Mouse (Mus musculus) heart, embryonic 11.5 days (tissue): ENCODE data around the gene Il22ra1. TPM values are rescaled to one million over a fixed set of nuclear protein-coding genes. Genes with fewer than 3 reads are reported as not detected.

Source experiments
- ATAC-seq: fragments of 200-750 bp; cut with Nextera tagmentation; replicated peaks from 2 replicates; pipeline ENCODE4 v1.8.0; 2017; ENCODE audit warnings: moderate library complexity; ENCODE audit not compliant: insufficient number of reproducible peaks, low FRiP score, low TSS enrichment
- H3K27ac ChIP-seq: fragments of 300-500 bp; sonication (generic); 2 replicates; pipeline ENCODE4 v1.5.1; 2014; ENCODE audit warnings: mild to moderate bottlenecking, low read depth, low read length
- H3K27me3 ChIP-seq: fragments of 300-500 bp; sonication (generic); 2 replicates; pipeline ENCODE4 v1.6.1; 2014; ENCODE audit warnings: mild to moderate bottlenecking, low read length, mixed read lengths; ENCODE audit not compliant: control insufficient read depth, insufficient read depth
- H3K36me3 ChIP-seq: fragments of 300-500 bp; sonication (generic); 2 replicates; pipeline ENCODE4 v1.6.1; 2014; ENCODE audit warnings: mild to moderate bottlenecking, low read length, moderate library complexity, mixed read lengths; ENCODE audit not compliant: control insufficient read depth, insufficient read depth
- H3K4me1 ChIP-seq: fragments of 300-500 bp; sonication (generic); 2 replicates; pipeline ENCODE4 v1.6.1; 2014; ENCODE audit warnings: low read length; ENCODE audit not compliant: control insufficient read depth, insufficient read depth
- H3K4me2 ChIP-seq: fragments of 300-500 bp; sonication (generic); 2 replicates; pipeline ENCODE4 v1.6.1; 2014; ENCODE audit warnings: mild to moderate bottlenecking, moderate library complexity
- H3K4me3 ChIP-seq: fragments of 300-500 bp; sonication (generic); 2 replicates; pipeline ENCODE4 v1.5.1; 2014; ENCODE audit warnings: low read depth, low read length
- H3K9ac ChIP-seq: fragments of 300-500 bp; sonication (generic); 2 replicates; pipeline ENCODE4 v1.6.1; 2014; ENCODE audit warnings: mild to moderate bottlenecking, low read depth, low read length, moderate library complexity
- H3K9me3 ChIP-seq: fragments of 300-500 bp; sonication (generic); replicated peaks from 2 replicates; pipeline ENCODE4 v1.6.1; 2016; ENCODE audit warnings: low read length; ENCODE audit not compliant: control insufficient read depth
- WGBS: fragments of 180-500 bp; shearing (Covaris S2); extraction: QIAGEN DNeasy Blood & Tissue Kit; methylation state at CpG from one replicate; pipeline ENCODE4 v1.1.7; 2014; ENCODE audit not compliant: insufficient replicate concordance; 5-methylcytosine and 5-hydroxymethylcytosine counted together
- polyA plus RNA-seq: library from polyadenylated mRNA; unstranded; fragments of >200 nt; fragmentation: Nextera tagmentation; extraction: Ambion mirVana; gene quantifications from 2 replicates; pipeline ENCODE4 v1.2.1, GENCODE M21; 2014

Gene Il22ra1
- polyA plus RNA-seq, 1 experiment from 2014 or later: not detected

DNA sequence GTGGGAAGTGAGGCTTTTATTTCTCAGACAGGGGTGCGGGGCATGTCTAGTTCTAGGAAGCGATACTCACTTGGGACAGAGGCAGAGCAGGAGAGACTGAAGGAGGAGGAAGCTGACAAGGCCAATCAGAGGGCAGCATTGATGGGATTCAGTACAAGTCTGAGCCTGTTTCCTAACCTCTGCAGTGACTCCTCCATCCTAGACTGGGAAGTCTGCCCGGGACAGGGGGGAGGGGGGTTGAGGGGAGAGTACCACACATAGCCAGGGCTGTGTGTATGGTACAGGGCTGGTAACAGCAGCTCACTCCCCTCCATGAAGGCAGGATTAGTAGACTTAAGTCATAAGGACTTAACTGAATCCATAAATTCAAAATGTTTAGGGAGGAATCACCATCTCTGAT, 52.3 kb downstream of the Il22ra1 start:
- Histone ChIP-seq H3K4me1 (no peaks in the 10 kb centered on the region; the same call in 1 of the 2 replicates), H3K9me3 (no peaks in the 10 kb centered on the region), H3K4me2 (no peak overlapping the region), H3K4me3 (no peak overlapping the region), H3K27ac (no peak overlapping the region), H3K36me3 (no peaks in the 10 kb centered on the region), H3K27me3 (peaks cover 3% of the 10 kb centered on the region; the same call in 1 of the 2 replicates), H3K9ac (no peak overlapping the region)
- ATAC-seq: no peak; the same call in 1 of the 2 replicates
- WGBS: 69% methylated on average over 3 of the region's 3 CpGs

DNA sequence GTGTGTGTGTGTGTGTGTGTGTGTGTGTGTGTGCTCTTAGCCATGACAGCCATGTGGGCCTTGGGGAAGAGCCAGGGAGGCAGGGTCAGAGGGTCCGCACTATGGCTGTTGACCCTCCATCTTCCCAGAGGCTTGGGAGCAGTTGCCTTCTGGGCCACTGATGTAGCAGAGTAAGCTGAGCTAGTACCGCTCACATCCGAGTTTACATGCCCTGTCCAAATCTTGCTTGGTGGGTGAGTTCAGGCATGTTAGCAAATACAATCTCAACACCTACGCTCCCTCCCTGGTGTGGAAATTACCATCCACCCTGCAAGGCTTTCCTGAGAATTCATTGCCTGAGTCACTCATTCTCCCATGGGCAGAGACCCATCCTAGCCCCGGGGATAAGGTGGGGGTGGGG, 53.3 kb downstream of the Il22ra1 start:
- Histone ChIP-seq H3K4me2 (no peak overlapping the region), H3K27ac (no peak overlapping the region), H3K27me3 (no peaks in the 10 kb centered on the region), H3K9me3 (no peaks in the 10 kb centered on the region), H3K36me3 (no peaks in the 10 kb centered on the region), H3K9ac (no peak overlapping the region), H3K4me1 (no peaks in the 10 kb centered on the region), H3K4me3 (no peak overlapping the region)
- WGBS: 87% methylated on average over 5 of the region's 5 CpGs
- no peak for ATAC-seq

DNA sequence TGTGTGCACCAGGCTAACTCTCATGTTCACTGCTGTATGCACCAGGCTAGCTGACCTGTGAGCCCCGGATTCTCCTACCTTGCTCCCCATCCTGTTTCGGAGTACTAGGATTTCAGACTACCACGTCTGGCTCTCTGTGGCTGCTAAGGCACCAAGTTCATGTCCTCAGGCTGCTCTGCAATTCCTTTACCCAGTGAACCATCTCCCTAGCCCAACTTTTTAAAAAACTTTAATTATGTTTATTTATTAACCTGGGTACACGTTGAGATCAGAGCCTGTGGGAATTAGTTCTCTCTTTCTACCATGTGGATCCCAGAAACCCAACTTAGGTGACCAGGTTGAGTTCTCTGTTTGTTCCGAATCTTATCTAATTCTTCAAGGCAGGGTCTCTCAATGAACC, 58.6 kb downstream of the Il22ra1 start:
- H3K4me1 ChIP-seq: no peaks in the 10 kb centered on the region
- ATAC-seq: no peak
- H3K9ac ChIP-seq: no peak overlapping the region
- no peaks in the 10 kb centered on the region for H3K36me3 ChIP-seq
- no peak overlapping the region for H3K4me2 ChIP-seq
- H3K27me3 ChIP-seq: 0 out of 2 replicates have a peak, but pooled peaks cover 3% of the 10 kb centered on the region
- H3K4me3 ChIP-seq: no peak overlapping the region
- no peaks in the 10 kb centered on the region for H3K9me3 ChIP-seq
- no peak overlapping the region for H3K27ac ChIP-seq
- whole genome bisulfite sequencing: 74% methylated on average over 5 of the region's 5 CpGs

DNA sequence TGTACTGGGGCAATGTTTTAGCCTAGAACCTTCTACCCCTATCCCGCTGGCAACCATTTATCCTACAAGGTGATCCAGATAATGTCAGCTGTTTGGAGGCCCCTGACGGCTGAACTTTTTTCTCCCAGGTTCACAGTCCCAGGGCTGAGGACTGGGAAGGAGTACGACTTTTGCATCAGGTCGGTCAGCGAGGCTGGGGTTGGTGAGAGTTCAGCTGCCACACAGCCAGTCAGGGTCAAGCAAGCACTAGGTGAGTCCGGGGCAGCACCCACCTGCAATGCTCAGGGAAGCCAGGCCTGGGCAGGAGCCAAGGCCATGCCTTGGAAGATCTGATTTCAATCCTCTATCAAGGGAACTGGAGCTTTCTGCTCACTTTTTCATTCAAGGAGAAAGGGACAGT, 59.3 kb downstream of the Il22ra1 start:
- H3K9ac ChIP-seq: no peak overlapping the region
- no peak overlapping the region for H3K27ac ChIP-seq
- H3K27me3 ChIP-seq: 0 out of 2 replicates have a peak, but pooled peaks cover 3% of the 10 kb centered on the region
- no peaks in the 10 kb centered on the region for H3K36me3 ChIP-seq
- H3K9me3 ChIP-seq: no peaks in the 10 kb centered on the region
- no peak overlapping the region for H3K4me3 ChIP-seq
- H3K4me2 ChIP-seq: no peak overlapping the region
- 77% methylated on average over 6 of the region's 6 CpGs for WGBS
- no peaks in the 10 kb centered on the region for H3K4me1 ChIP-seq
- ATAC-seq: no peak

DNA sequence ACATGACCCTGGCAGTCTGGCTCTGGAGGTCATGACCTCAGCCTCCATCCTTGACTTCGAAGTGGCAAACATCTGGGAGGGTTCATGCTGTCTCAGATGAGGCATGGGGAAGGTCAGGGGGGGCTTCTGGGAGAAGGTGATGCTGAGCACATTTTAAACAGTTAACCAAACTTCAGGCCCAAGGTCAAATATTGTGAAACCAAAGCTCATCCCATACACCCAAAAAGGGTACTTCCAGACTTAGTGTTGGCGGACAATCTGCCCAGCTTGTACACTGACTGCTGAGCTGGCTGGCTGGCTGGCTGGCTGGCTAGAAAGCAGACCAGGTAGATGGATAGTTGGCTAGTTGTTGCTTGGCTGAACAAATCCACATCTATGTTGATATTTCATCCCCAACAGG, 61.2 kb downstream of the Il22ra1 start:
- Histone ChIP-seq H3K4me1 (no peaks in the 10 kb centered on the region), H3K4me3 (no peak overlapping the region), H3K9ac (no peak overlapping the region), H3K36me3 (no peaks in the 10 kb centered on the region), H3K27ac (no peak overlapping the region), H3K27me3 (0 out of 2 replicates have a peak, but pooled peaks cover 3% of the 10 kb centered on the region), H3K9me3 (no peaks in the 10 kb centered on the region; the same call in 1 of the 2 replicates), H3K4me2 (no peak overlapping the region)
- ATAC-seq: no peak
- 75% methylated on average over 2 of the region's 2 CpGs for WGBS

DNA sequence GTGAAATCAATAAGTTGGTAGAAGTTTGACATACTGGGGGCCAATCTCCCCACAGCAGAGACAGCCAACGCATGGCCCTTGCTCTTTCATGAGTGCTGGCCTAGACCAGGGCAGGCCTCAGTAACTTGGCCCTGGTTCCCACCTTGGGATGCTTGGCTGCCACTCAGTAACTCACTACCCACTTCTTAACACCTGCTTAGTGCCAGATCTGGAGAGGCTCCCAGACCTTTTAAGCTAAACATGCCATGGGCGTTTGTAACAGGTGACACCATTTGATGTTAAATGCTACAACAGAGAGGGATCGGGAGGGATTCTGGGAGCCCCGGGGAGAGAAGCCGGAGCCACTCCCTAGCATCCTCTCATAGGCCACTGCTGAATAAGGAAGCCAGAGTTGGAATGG, 64.8 kb downstream of the Il22ra1 start:
- Histone ChIP-seq H3K4me2 (no peak overlapping the region), H3K4me1 (peaks cover under 1% of the 10 kb centered on the region; the same call in 1 of the 2 replicates), H3K4me3 (no peak overlapping the region), H3K27ac (no peak overlapping the region), H3K27me3 (no peaks in the 10 kb centered on the region), H3K9ac (no peak overlapping the region), H3K36me3 (no peaks in the 10 kb centered on the region), H3K9me3 (no peaks in the 10 kb centered on the region; the same call in 1 of the 2 replicates)
- 87% methylated on average over 5 of the region's 5 CpGs for WGBS
- no peak for ATAC-seq

DNA sequence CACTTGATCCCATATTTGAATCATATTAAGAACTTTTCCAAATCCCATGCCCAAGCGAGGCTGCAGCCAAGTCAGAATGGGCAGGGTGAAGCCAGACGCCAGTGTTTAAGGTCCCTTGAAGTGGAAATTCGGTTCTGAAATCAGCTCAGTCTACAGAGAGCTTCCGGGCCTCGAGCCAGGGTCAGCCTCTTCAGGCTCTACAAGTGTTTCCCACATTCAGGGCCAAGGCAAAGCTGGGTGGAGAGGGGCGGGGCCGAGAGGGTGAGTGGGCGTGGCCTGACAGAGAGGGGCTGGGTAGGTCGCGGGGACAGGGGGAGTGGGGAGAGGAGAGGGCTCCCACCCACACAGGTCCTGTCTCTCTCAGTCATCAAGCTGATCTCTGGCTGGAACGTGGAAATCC, 70.0 kb downstream of the Il22ra1 start:
- H3K27ac ChIP-seq: no peak overlapping the region

DNA sequence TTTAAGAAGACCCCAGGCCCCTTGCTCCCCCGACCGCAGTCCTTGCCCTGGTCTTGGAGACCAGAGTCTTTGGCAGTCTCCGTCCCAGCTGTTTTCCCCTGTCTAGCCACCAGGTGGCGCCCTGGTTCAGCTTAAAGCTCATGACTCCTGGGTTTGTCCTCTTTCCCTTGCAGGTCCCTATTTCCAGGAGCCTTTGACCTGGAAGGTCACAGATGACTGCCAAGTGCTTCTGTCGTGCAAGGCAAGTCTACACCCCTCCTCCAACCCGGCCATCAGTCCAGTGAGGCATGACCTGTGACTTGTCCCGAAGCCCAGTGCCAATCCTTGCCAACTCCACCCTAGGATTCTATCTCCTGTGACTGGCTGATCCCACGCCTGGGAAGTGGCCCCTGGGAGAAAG, 73.6 kb downstream of the Il22ra1 start:
- ATAC-seq: no peak
- 23% methylated on average over 8 of the region's 8 CpGs for WGBS

More for the DNA sequence above, 70.0 kb downstream of the Il22ra1 start:
- H3K4me3 ChIP-seq: no peak overlapping the region
- H3K9me3 ChIP-seq: no peaks in the 10 kb centered on the region; the same call in 1 of the 2 replicates
- H3K4me2 ChIP-seq: no peak overlapping the region
- peaks cover 5% of the 10 kb centered on the region; the same call in 1 of the 2 replicates for H3K4me1 ChIP-seq
- WGBS: 22% methylated on average over 11 of the region's 11 CpGs
- no peak for ATAC-seq
- H3K27me3 ChIP-seq: no peaks in the 10 kb centered on the region
- no peaks in the 10 kb centered on the region for H3K36me3 ChIP-seq
- no peak overlapping the region for H3K9ac ChIP-seq

More for the DNA sequence above, 73.6 kb downstream of the Il22ra1 start:
- peaks cover 5% of the 10 kb centered on the region; the same call in 1 of the 2 replicates for H3K4me1 ChIP-seq
- H3K27ac ChIP-seq: no peak overlapping the region
- no peak overlapping the region for H3K9ac ChIP-seq
- no peaks in the 10 kb centered on the region for H3K9me3 ChIP-seq
- no peak overlapping the region for H3K4me2 ChIP-seq
- no peaks in the 10 kb centered on the region for H3K36me3 ChIP-seq
- H3K27me3 ChIP-seq: no peaks in the 10 kb centered on the region
- no peak overlapping the region for H3K4me3 ChIP-seq
